In genomic region chr5:139331742-139332141, GRCm38 (mm10) we compare ENCODE assay signal across 9 mouse cellular contexts. TPM values are rescaled to one million over a fixed set of nuclear protein-coding genes. Genes with fewer than 3 reads are reported as not detected.
DNase-seq lines count a peak whose midpoint lies in the region; ATAC-seq and TF ChIP-seq lines count a peak whose summit lies in the region.
"Had no signal": no experiment of that assay in that cellular context is flagged by ENCODE, and none has a peak within 500 bp of the region (broad histone marks: within the 10 kb centered on the region; RNA-seq: fewer than 3 reads in every experiment).

No protein-coding gene starts in this region.

- H3K27ac ChIP-seq in intestine, postnatal 0 days (ENCODE audit: low read depth, low read length): peak overlapping the region; percentile 97
- H3K27ac ChIP-seq in liver, adult 2 months (replicated peaks; ENCODE audit: insufficient read depth, low read depth, low read length): no peak overlapping the region
- H3K27ac ChIP-seq in thymus, adult 2 months (ENCODE audit: control insufficient read depth, insufficient read depth, low read length): no peak overlapping the region

- no peaks in the 10 kb centered on the region for H3K9me3 ChIP-seq in intestine, postnatal 0 days (ENCODE audit: control insufficient read depth)

- peak; percentile 98 for TF ChIP-seq CTCF in intestine, postnatal 0 days (IDR thresholded peaks at IDR 0.05; ENCODE audit: low read depth)
- peak; percentile 95 for TF ChIP-seq CTCF in liver, adult 2 months (IDR thresholded peaks at IDR 0.05; ENCODE audit: low read depth, low read length)
- TF ChIP-seq CTCF in thymus, adult 2 months (IDR thresholded peaks at IDR 0.05; ENCODE audit: borderline replicate concordance, control insufficient read depth, extremely low read depth, insufficient read depth, low read length, poor library complexity): peak; percentile 88

- peak; percentile 79 for DNase-seq in ovary, postnatal 10 days (ENCODE audit: low spot score)
- no peak for DNase-seq in ovary, adult 18-20 months (ENCODE audit: low spot score)
- peak; percentile 79 for DNase-seq in cerebellum, adult 9-11 months
- DNase-seq in frontal cortex, postnatal 25 days (ENCODE audit: low spot score in 2 of 2): peak; percentile 72 to 80
- DNase-seq in liver, adult 2 months (ENCODE audit: extremely low read depth, low read depth, low spot score): peak; percentile 61
- peak; percentile 73 for DNase-seq in thymus, adult 2 months

- peaks cover 13% of the 10 kb centered on the region for H3K36me3 ChIP-seq in intestine, postnatal 0 days (ENCODE audit: control insufficient read depth, insufficient read depth)
- no peaks in the 10 kb centered on the region for H3K36me3 ChIP-seq in liver, adult 2 months (ENCODE audit: control insufficient read depth, insufficient read depth, low read length)
- no peaks in the 10 kb centered on the region; the same call in 1 of the 2 replicates for H3K36me3 ChIP-seq in thymus, adult 2 months (ENCODE audit: control insufficient read depth, insufficient read depth, low read length)

- H3K4me2 ChIP-seq in intestine, postnatal 0 days (replicated peaks; ENCODE audit: low read depth): peak overlapping the region; percentile 25; the same call in 1 of the 2 replicates

- TF ChIP-seq POLR2A in liver, adult 2 months (IDR thresholded peaks at IDR 0.05; ENCODE audit: extremely low read depth, insufficient read depth, low read length): no peak
- TF ChIP-seq POLR2A in thymus, adult 2 months (IDR thresholded peaks at IDR 0.05; ENCODE audit: control insufficient read depth, extremely low read depth, insufficient read depth, low read length, poor library complexity): no peak

- H3K27me3 ChIP-seq in intestine, postnatal 0 days (replicated peaks; ENCODE audit: control insufficient read depth, insufficient read depth, low read length): no peaks in the 10 kb centered on the region
- H3K27me3 ChIP-seq in liver, adult 2 months (ENCODE audit: control insufficient read depth, insufficient read depth, low read length): no peaks in the 10 kb centered on the region
- no peaks in the 10 kb centered on the region for H3K27me3 ChIP-seq in thymus, adult 2 months (ENCODE audit: control insufficient read depth, insufficient read depth, low read length)

- peaks cover 3% of the 10 kb centered on the region for H3K4me1 ChIP-seq in intestine, postnatal 0 days (replicated peaks; ENCODE audit: control insufficient read depth, insufficient read depth, low read length)
- H3K4me1 ChIP-seq in liver, adult 2 months (ENCODE audit: control insufficient read depth, insufficient read depth, low read length): peaks cover 26% of the 10 kb centered on the region
- H3K4me1 ChIP-seq in thymus, adult 2 months (replicated peaks; ENCODE audit: control insufficient read depth, insufficient read depth, low read length): no peaks in the 10 kb centered on the region

- ATAC-seq in intestine, postnatal 0 days: peak; percentile 46
- peak; percentile 63; the same call in 1 of the 2 replicates for ATAC-seq in neutrophil, adult 5-6 weeks (ENCODE audit: extremely low read depth, insufficient number of reproducible peaks, low FRiP score, poor library complexity, severe bottlenecking)

- WGBS in intestine, postnatal 0 days: 7% methylated on average over 8 of the region's 8 CpGs
- WGBS in liver, adult 2 months: 20% methylated on average over 8 of the region's 8 CpGs
- WGBS in thymus, adult 2 months: 24% methylated on average over 8 of the region's 8 CpGs

- H3K79me2 ChIP-seq in liver, adult 2 months (ENCODE audit: control insufficient read depth, insufficient read depth, low read length): no peaks in the 10 kb centered on the region

- H3K4me3 ChIP-seq in intestine, postnatal 0 days (ENCODE audit: low read depth, low read length): no peak overlapping the region
- H3K4me3 ChIP-seq in liver, adult 2 months (ENCODE audit: insufficient read depth, low read depth, low read length): no peak overlapping the region
- H3K4me3 ChIP-seq in thymus, adult 2 months (ENCODE audit: control insufficient read depth, insufficient read depth, low read length): no peak overlapping the region

- H3K9ac ChIP-seq in intestine, postnatal 0 days (ENCODE audit: low read depth, low read length): no peak overlapping the region
- no peak overlapping the region for H3K9ac ChIP-seq in liver, adult 2 months (ENCODE audit: low read depth, low read length)

RNA-seq across cellular contexts. Expression of gene Adap1, which starts 6.3 kb away (rescaled TPM):
- polyA plus RNA-seq in intestine, postnatal 0 days (2015; fragmentation: Nextera tagmentation; extraction: Ambion mirVana): 33.4 and 33.8 TPM in 2 replicates
- 1.5 TPM in 2 replicates for total RNA-seq in liver, adult 2 months (2014; rRNA removed)
- polyA plus RNA-seq in liver, adult 2 months (2012; rRNA removed): 0.60 and 1.3 TPM in 2 replicates
- 20.8 and 21.1 TPM in 2 replicates for total RNA-seq in neutrophil, adult 5-6 weeks (2017)
- polyA plus RNA-seq in thymus, adult 2 months (2012; rRNA removed): 13.1 and 15.5 TPM in 2 replicates

RNA-seq across cellular contexts. Expression of gene Cox19, which starts 19.5 kb away (rescaled TPM):
- polyA plus RNA-seq in intestine, postnatal 0 days (2015; fragmentation: Nextera tagmentation; extraction: Ambion mirVana): 181 and 184 TPM in 2 replicates
- total RNA-seq in liver, adult 2 months (2014; rRNA removed): 23.6 and 25.2 TPM in 2 replicates
- 82.4 and 86.1 TPM in 2 replicates for polyA plus RNA-seq in liver, adult 2 months (2012; rRNA removed)
- 14.4 and 17.2 TPM in 2 replicates for total RNA-seq in neutrophil, adult 5-6 weeks (2017)
- 84.7 and 99.2 TPM in 2 replicates for polyA plus RNA-seq in thymus, adult 2 months (2012; rRNA removed)

RNA-seq across cellular contexts. Expression of gene Cyp2w1, which starts 20.7 kb away (rescaled TPM):
- polyA plus RNA-seq in intestine, postnatal 0 days (2015; fragmentation: Nextera tagmentation; extraction: Ambion mirVana): 15.8 and 18.1 TPM in 2 replicates
- total RNA-seq in liver, adult 2 months (2014; rRNA removed): not detected in 2 replicates
- polyA plus RNA-seq in liver, adult 2 months (2012; rRNA removed): not detected in 2 replicates
- total RNA-seq in neutrophil, adult 5-6 weeks (2017): not detected in 2 replicates
- polyA plus RNA-seq in thymus, adult 2 months (2012; rRNA removed): 0.20 and 1.2 TPM in 2 replicates
- polyA plus RNA-seq: neural tube, embryonic 14.5 days had no signal

RNA-seq across cellular contexts. Expression of gene Gpr146, which starts 45.8 kb away (rescaled TPM):
- polyA plus RNA-seq in intestine, postnatal 0 days (2015; fragmentation: Nextera tagmentation; extraction: Ambion mirVana): 2.5 and 2.6 TPM in 2 replicates
- total RNA-seq in liver, adult 2 months (2014; rRNA removed): 36.5 and 57.1 TPM in 2 replicates
- polyA plus RNA-seq in liver, adult 2 months (2012; rRNA removed): 43.5 and 70.7 TPM in 2 replicates
- 44.6 and 45.5 TPM in 2 replicates for total RNA-seq in neutrophil, adult 5-6 weeks (2017)
- polyA plus RNA-seq in thymus, adult 2 months (2012; rRNA removed): 33.9 and 40.1 TPM in 2 replicates
